Mouse (Mus musculus): ENCODE data around the gene Ces4a. TPM values are rescaled to one million over a fixed set of nuclear protein-coding genes. Genes with fewer than 3 reads are reported as not detected.

Ces4a gene
- polyA plus RNA-seq, 1 experiment from 2014 or later: not detected

- Histone ChIP-seq H3K4me2 (no peak overlapping the region), H3K4me1 (peaks cover 12% of the 10 kb centered on the region), H3K9ac (no peak overlapping the region), H3K36me3 (no peaks in the 10 kb centered on the region), H3K27ac (replicated peaks) (no peak overlapping the region), H3K9me3 (no peaks in the 10 kb centered on the region), H3K27me3 (replicated peaks) (peaks cover 35% of the 10 kb centered on the region), H3K4me3 (no peak overlapping the region)
- no peak for ATAC-seq (ENCODE audit: extremely low read depth, insufficient number of reproducible peaks, low FRiP score, low TSS enrichment)
- WGBS: 58% methylated on average over 4 of the region's 4 CpGs
Observed at GRCm38 (mm10) chr8:105151654-105152053, 20.1 kb downstream of the Ces4a start.

GRCm38 (mm10) chr8:105152623-105153398 is 21.2 kb downstream of the Ces4a start:
- peak overlapping the region; percentile 52 for H3K4me3 ChIP-seq
- peaks cover 12% of the 10 kb centered on the region for H3K4me1 ChIP-seq
- peaks cover 30% of the 10 kb centered on the region for H3K27me3 ChIP-seq (replicated peaks)
- no peaks in the 10 kb centered on the region for H3K36me3 ChIP-seq
- no peaks in the 10 kb centered on the region for H3K9me3 ChIP-seq
- 3% methylated on average over 27 of the region's 27 CpGs for WGBS
- H3K27ac ChIP-seq (replicated peaks): 0 out of 2 replicates have a peak overlapping the region, but pooled peaks have one; percentile 28
- peak overlapping the region; percentile 80 for H3K4me2 ChIP-seq
- H3K9ac ChIP-seq: peak overlapping the region; percentile 77
- ATAC-seq (ENCODE audit: extremely low read depth, insufficient number of reproducible peaks, low FRiP score, low TSS enrichment): peak; percentile 52

- Histone ChIP-seq H3K4me1 (peaks cover 12% of the 10 kb centered on the region), H3K4me2 (no peak overlapping the region), H3K36me3 (no peaks in the 10 kb centered on the region), H3K9me3 (no peaks in the 10 kb centered on the region), H3K9ac (no peak overlapping the region), H3K27ac (replicated peaks) (no peak overlapping the region), H3K27me3 (replicated peaks) (peaks cover 30% of the 10 kb centered on the region), H3K4me3 (no peak overlapping the region)
- 85% methylated on average over 5 of the region's 5 CpGs for WGBS
- ATAC-seq (ENCODE audit: extremely low read depth, insufficient number of reproducible peaks, low FRiP score, low TSS enrichment): no peak
Observed at GRCm38 (mm10) chr8:105154316-105154715, 22.7 kb downstream of the Ces4a start.

GRCm38 (mm10) chr8:105155091-105155745 is 23.6 kb downstream of the Ces4a start:
- 76% methylated on average over 6 of the region's 6 CpGs for WGBS
- ATAC-seq (ENCODE audit: extremely low read depth, insufficient number of reproducible peaks, low FRiP score, low TSS enrichment): no peak

GRCm38 (mm10) chr8:105157555-105157954 is 26.0 kb downstream of the Ces4a start:
- peaks cover 11% of the 10 kb centered on the region for H3K4me1 ChIP-seq
- no peaks in the 10 kb centered on the region for H3K9me3 ChIP-seq
- WGBS: 48% methylated on average over 10 of the region's 10 CpGs
- no peak overlapping the region for H3K4me3 ChIP-seq
- no peak overlapping the region for H3K4me2 ChIP-seq
- ATAC-seq (ENCODE audit: extremely low read depth, insufficient number of reproducible peaks, low FRiP score, low TSS enrichment): no peak
- no peak overlapping the region for H3K9ac ChIP-seq
- H3K27ac ChIP-seq (replicated peaks): no peak overlapping the region
- no peaks in the 10 kb centered on the region for H3K36me3 ChIP-seq
- peaks cover 15% of the 10 kb centered on the region for H3K27me3 ChIP-seq (replicated peaks)

More at GRCm38 (mm10) chr8:105155091-105155745, 23.6 kb downstream of the Ces4a start:
- no peaks in the 10 kb centered on the region for H3K36me3 ChIP-seq
- no peak overlapping the region for H3K4me2 ChIP-seq
- H3K4me1 ChIP-seq: peaks cover 12% of the 10 kb centered on the region
- H3K27me3 ChIP-seq (replicated peaks): peaks cover 27% of the 10 kb centered on the region
- H3K9me3 ChIP-seq: no peaks in the 10 kb centered on the region
- H3K9ac ChIP-seq: no peak overlapping the region
- H3K4me3 ChIP-seq: no peak overlapping the region
- no peak overlapping the region for H3K27ac ChIP-seq (replicated peaks)

GRCm38 (mm10) chr8:105158084-105158483 is 26.5 kb downstream of the Ces4a start:
- H3K9ac ChIP-seq: no peak overlapping the region
- no peaks in the 10 kb centered on the region for H3K36me3 ChIP-seq
- H3K4me1 ChIP-seq: peaks cover 5% of the 10 kb centered on the region
- peaks cover 13% of the 10 kb centered on the region for H3K27me3 ChIP-seq (replicated peaks)
- H3K27ac ChIP-seq (replicated peaks): no peak overlapping the region
- no peak overlapping the region for H3K4me2 ChIP-seq
- WGBS: 58% methylated on average over 3 of the region's 3 CpGs
- H3K9me3 ChIP-seq: no peaks in the 10 kb centered on the region
- ATAC-seq (ENCODE audit: extremely low read depth, insufficient number of reproducible peaks, low FRiP score, low TSS enrichment): no peak
- H3K4me3 ChIP-seq: no peak overlapping the region

- no peak overlapping the region for H3K27ac ChIP-seq (replicated peaks)
Observed at GRCm38 (mm10) chr8:105161121-105161652, 29.6 kb downstream of the Ces4a start.

GRCm38 (mm10) chr8:105164272-105164902 is 32.8 kb downstream of the Ces4a start:
- Histone ChIP-seq H3K9ac (no peak overlapping the region), H3K36me3 (no peaks in the 10 kb centered on the region), H3K4me3 (no peak overlapping the region), H3K9me3 (no peaks in the 10 kb centered on the region), H3K27ac (replicated peaks) (peak overlapping the region; percentile 68), H3K27me3 (replicated peaks) (no peaks in the 10 kb centered on the region), H3K4me1 (peaks cover 20% of the 10 kb centered on the region), H3K4me2 (peak overlapping the region; percentile 7; the same call in 1 of the 2 replicates)
- ATAC-seq (ENCODE audit: extremely low read depth, insufficient number of reproducible peaks, low FRiP score, low TSS enrichment): no peak
- 9% methylated on average over 6 of the region's 6 CpGs for WGBS

More at GRCm38 (mm10) chr8:105161121-105161652, 29.6 kb downstream of the Ces4a start:
- Histone ChIP-seq H3K9ac (no peak overlapping the region), H3K4me3 (no peak overlapping the region), H3K4me2 (no peak overlapping the region), H3K27me3 (replicated peaks) (0 out of 2 replicates have a peak, but pooled peaks cover under 1% of the 10 kb centered on the region), H3K36me3 (no peaks in the 10 kb centered on the region), H3K4me1 (peaks cover 19% of the 10 kb centered on the region), H3K9me3 (no peaks in the 10 kb centered on the region)
- 41% methylated on average over 3 of the region's 3 CpGs for WGBS
- ATAC-seq (ENCODE audit: extremely low read depth, insufficient number of reproducible peaks, low FRiP score, low TSS enrichment): no peak

- H3K4me1 ChIP-seq: peaks cover 26% of the 10 kb centered on the region
- H3K36me3 ChIP-seq: no peaks in the 10 kb centered on the region
- no peak overlapping the region for H3K4me2 ChIP-seq
- WGBS: 86% methylated on average over 2 of the region's 2 CpGs
- H3K27me3 ChIP-seq (replicated peaks): no peaks in the 10 kb centered on the region
- no peak overlapping the region for H3K9ac ChIP-seq
- H3K4me3 ChIP-seq: no peak overlapping the region
- H3K27ac ChIP-seq (replicated peaks): peak overlapping the region; percentile 68
- no peak for ATAC-seq (ENCODE audit: extremely low read depth, insufficient number of reproducible peaks, low FRiP score, low TSS enrichment)
- no peaks in the 10 kb centered on the region for H3K9me3 ChIP-seq
Observed at GRCm38 (mm10) chr8:105165191-105165590, 33.6 kb downstream of the Ces4a start.

- 66% methylated on average over 2 of the region's 2 CpGs for WGBS
- H3K4me1 ChIP-seq: peaks cover 29% of the 10 kb centered on the region
- H3K4me3 ChIP-seq: no peak overlapping the region
- no peaks in the 10 kb centered on the region for H3K27me3 ChIP-seq (replicated peaks)
- H3K9ac ChIP-seq: no peak overlapping the region
- ATAC-seq (ENCODE audit: extremely low read depth, insufficient number of reproducible peaks, low FRiP score, low TSS enrichment): no peak
- H3K9me3 ChIP-seq: no peaks in the 10 kb centered on the region
- no peak overlapping the region for H3K4me2 ChIP-seq
- H3K27ac ChIP-seq (replicated peaks): no peak overlapping the region
- no peaks in the 10 kb centered on the region for H3K36me3 ChIP-seq
Observed at GRCm38 (mm10) chr8:105167116-105167515, 35.5 kb downstream of the Ces4a start.

- Histone ChIP-seq H3K27ac (replicated peaks) (peak overlapping the region; percentile 99), H3K4me3 (peak overlapping the region; percentile 93), H3K4me2 (peak overlapping the region; percentile 78), H3K4me1 (peaks cover 33% of the 10 kb centered on the region), H3K27me3 (replicated peaks) (no peaks in the 10 kb centered on the region), H3K36me3 (peaks cover 2% of the 10 kb centered on the region), H3K9me3 (no peaks in the 10 kb centered on the region), H3K9ac (peak overlapping the region; percentile 99)
- no peak for ATAC-seq (ENCODE audit: extremely low read depth, insufficient number of reproducible peaks, low FRiP score, low TSS enrichment)
- 43% methylated on average over 3 of the region's 3 CpGs for WGBS
Observed at GRCm38 (mm10) chr8:105169582-105169981, 38.0 kb downstream of the Ces4a start.

Data from heart, embryonic 13.5 days (tissue).